Mouse (Mus musculus) forebrain, embryonic 11.5 days (tissue): ENCODE results near the gene Pigv. TPM values are rescaled to one million over a fixed set of nuclear protein-coding genes. Genes with fewer than 3 reads are reported as not detected.

ENCODE experiments used
- ATAC-seq: fragments of 200-750 bp; cut with Nextera tagmentation; replicated peaks from 2 replicates; pipeline ENCODE4 v1.8.0; 2017; ENCODE audit warnings: moderate TSS enrichment; ENCODE audit not compliant: low FRiP score
- DNase-seq: peaks from one replicate; pipeline ENCODE4 v3.0.0-alpha.2; 2017; ENCODE audit warnings: low spot score
- H3K27ac ChIP-seq: fragments of 300-500 bp; sonication (generic); 2 replicates; pipeline ENCODE4 v1.5.1; 2014; ENCODE audit warnings: low read depth, low read length
- H3K27me3 ChIP-seq: fragments of 300-500 bp; sonication (generic); 2 replicates; pipeline ENCODE4 v1.6.1; 2014; ENCODE audit warnings: mild to moderate bottlenecking, low read length, mixed read lengths; ENCODE audit not compliant: control insufficient read depth, insufficient read depth
- H3K36me3 ChIP-seq: fragments of 300-500 bp; sonication (generic); 2 replicates; pipeline ENCODE4 v1.6.1; 2014; ENCODE audit warnings: mild to moderate bottlenecking, low read length, moderate library complexity, mixed read lengths; ENCODE audit not compliant: control insufficient read depth, insufficient read depth
- H3K4me1 ChIP-seq: fragments of 300-500 bp; sonication (generic); replicated peaks from 2 replicates; pipeline ENCODE4 v1.6.1; 2014; ENCODE audit warnings: low read length, mixed read lengths; ENCODE audit not compliant: control insufficient read depth, insufficient read depth
- H3K4me2 ChIP-seq: fragments of 300-500 bp; sonication (generic); 2 replicates; pipeline ENCODE4 v1.6.1; 2014; ENCODE audit warnings: low read depth, mild to moderate bottlenecking, low read length, moderate library complexity, mixed read lengths; ENCODE audit not compliant: severe bottlenecking
- H3K4me3 ChIP-seq: fragments of 300-500 bp; sonication (generic); 2 replicates; pipeline ENCODE4 v1.5.1; 2014; ENCODE audit warnings: low read depth, low read length
- H3K9ac ChIP-seq: fragments of 300-500 bp; sonication (generic); 2 replicates; pipeline ENCODE4 v1.6.1; 2014; ENCODE audit warnings: low read length
- H3K9me3 ChIP-seq: fragments of 300-500 bp; sonication (generic); 2 replicates; pipeline ENCODE4 v1.6.1; 2016; ENCODE audit warnings: low read length, mixed read lengths; ENCODE audit not compliant: control insufficient read depth
- WGBS: fragments of 180-500 bp; shearing (Covaris S2); extraction: QIAGEN DNeasy Blood & Tissue Kit; methylation state at CpG from one replicate; pipeline ENCODE4 v1.1.7; 2014; 5-methylcytosine and 5-hydroxymethylcytosine counted together
- polyA plus RNA-seq: library from polyadenylated mRNA; unstranded; fragments of >200 nt; fragmentation: Nextera tagmentation; extraction: Ambion mirVana; gene quantifications from 2 replicates; pipeline ENCODE4 v1.2.1, GENCODE M21; 2014

The Pigv gene
- polyA plus RNA-seq, 1 experiment from 2014 or later = 17.2 TPM

- Histone ChIP-seq H3K27me3 (no peaks in the 10 kb centered on the region), H3K9ac (no peak overlapping the region), H3K4me1 (no peaks in the 10 kb centered on the region), H3K27ac (no peak overlapping the region), H3K4me3 (no peak overlapping the region), H3K9me3 (no peaks in the 10 kb centered on the region), H3K36me3 (peaks cover 5% of the 10 kb centered on the region; the same call in 1 of the 2 replicates), H3K4me2 (no peak overlapping the region)
- WGBS = 95% methylated on average over 11 of the region's 11 CpGs
- no peak for ATAC-seq
- no peak for DNase-seq
Measured at GRCm38 (mm10) chr4:133700905-133701368, 28.5 kb upstream of the Pigv start.

GRCm38 (mm10) chr4:133695363-133695762 is 22.9 kb upstream of the Pigv start:
- Histone ChIP-seq H3K4me2 (no peak overlapping the region), H3K27me3 (no peaks in the 10 kb centered on the region), H3K9ac (no peak overlapping the region), H3K9me3 (no peaks in the 10 kb centered on the region), H3K36me3 (peaks cover 43% of the 10 kb centered on the region), H3K4me3 (no peak overlapping the region), H3K27ac (no peak overlapping the region), H3K4me1 (no peaks in the 10 kb centered on the region)
- DNase-seq (no peak), ATAC-seq (no peak)
- WGBS = 88% methylated on average over 3 of the region's 3 CpGs

DNA sequence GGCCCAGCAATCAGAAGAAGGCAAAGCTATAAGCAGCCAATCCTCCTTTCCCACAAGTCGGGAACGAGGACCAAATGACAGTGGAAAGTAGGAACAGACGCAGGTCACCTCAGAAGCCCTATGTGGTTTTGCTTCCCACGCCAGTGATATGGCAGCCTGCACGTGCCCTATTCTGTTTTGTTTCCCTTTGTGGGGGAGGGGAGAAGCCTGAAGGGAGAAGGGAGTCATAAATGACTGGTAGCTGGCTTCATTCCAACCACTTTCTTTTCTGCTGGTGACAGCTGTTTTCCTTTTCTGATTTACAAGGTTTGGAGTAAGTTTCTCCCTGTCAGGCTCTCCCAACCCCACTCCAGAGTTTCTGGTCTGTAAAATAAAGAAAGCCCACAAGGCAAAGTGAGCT is 17.8 kb upstream of the Pigv start:
- no peak overlapping the region for H3K9ac ChIP-seq
- WGBS = 79% methylated on average over 5 of the region's 5 CpGs
- no peaks in the 10 kb centered on the region for H3K4me1 ChIP-seq
- no peak for ATAC-seq
- DNase-seq = no peak
- H3K27ac ChIP-seq = no peak overlapping the region
- H3K36me3 ChIP-seq = peaks cover 73% of the 10 kb centered on the region
- no peak overlapping the region for H3K4me3 ChIP-seq
- no peak overlapping the region for H3K4me2 ChIP-seq
- H3K27me3 ChIP-seq = no peaks in the 10 kb centered on the region
- H3K9me3 ChIP-seq = no peaks in the 10 kb centered on the region

GRCm38 (mm10) chr4:133688417-133689067 is 16.1 kb upstream of the Pigv start:
- ATAC-seq = no peak
- Histone ChIP-seq H3K4me1 (no peaks in the 10 kb centered on the region), H3K27ac (no peak overlapping the region), H3K27me3 (no peaks in the 10 kb centered on the region), H3K4me3 (no peak overlapping the region), H3K4me2 (no peak overlapping the region), H3K36me3 (peaks cover 74% of the 10 kb centered on the region), H3K9me3 (no peaks in the 10 kb centered on the region), H3K9ac (no peak overlapping the region)
- 92% methylated on average over 7 of the region's 7 CpGs for WGBS
- no peak for DNase-seq

DNA sequence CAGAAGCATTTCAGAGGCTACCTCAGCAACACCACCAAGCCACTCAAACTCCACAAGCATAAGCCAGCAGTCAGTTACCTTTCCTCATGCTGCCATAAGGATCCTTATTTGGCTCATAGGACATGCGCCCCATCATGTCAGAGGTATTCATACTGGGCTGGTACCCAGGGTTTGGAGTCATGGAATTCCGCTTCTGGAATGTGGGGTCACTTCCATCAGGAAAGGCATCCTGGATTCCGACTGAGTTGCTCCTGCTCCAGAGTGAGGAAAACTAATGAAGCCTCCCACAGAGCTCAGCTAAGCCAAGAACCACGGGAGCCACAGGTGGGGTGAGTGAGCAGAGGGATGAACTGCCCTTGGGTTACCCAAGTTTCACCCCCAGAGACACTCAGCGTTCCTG is 14.7 kb upstream of the Pigv start:
- no peak overlapping the region for H3K4me3 ChIP-seq
- no peaks in the 10 kb centered on the region for H3K27me3 ChIP-seq
- ATAC-seq (no peak), DNase-seq (no peak)
- no peak overlapping the region for H3K9ac ChIP-seq
- 87% methylated on average over 5 of the region's 5 CpGs for WGBS
- peaks cover 65% of the 10 kb centered on the region for H3K36me3 ChIP-seq
- no peak overlapping the region for H3K27ac ChIP-seq
- no peak overlapping the region for H3K4me2 ChIP-seq
- H3K4me1 ChIP-seq = no peaks in the 10 kb centered on the region
- H3K9me3 ChIP-seq = no peaks in the 10 kb centered on the region

DNA sequence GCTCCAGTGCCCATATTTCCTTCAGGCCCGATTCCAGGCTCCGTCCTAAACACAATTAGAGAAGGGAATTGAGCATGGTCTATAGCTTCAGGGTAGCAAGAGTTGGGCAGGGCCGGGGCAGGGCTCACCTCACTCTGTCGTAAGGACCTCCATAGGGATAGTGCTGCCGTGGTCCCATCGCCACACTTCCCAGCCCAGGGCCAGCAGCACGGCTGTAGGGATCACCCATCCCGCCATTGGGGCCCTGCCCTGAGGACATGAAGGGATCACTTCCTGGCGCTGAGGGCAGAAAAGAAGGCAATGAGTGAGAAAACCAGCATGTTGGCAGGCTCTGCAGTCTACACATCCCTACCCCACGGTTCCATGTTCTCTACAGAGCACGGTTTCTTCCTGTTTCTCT is 14.1 kb upstream of the Pigv start:
- no peak overlapping the region for H3K9ac ChIP-seq
- no peak for ATAC-seq
- 94% methylated on average over 11 of the region's 11 CpGs for WGBS

GRCm38 (mm10) chr4:133680206-133680786 is 7.8 kb upstream of the Pigv start:
- ATAC-seq (no peak), DNase-seq (no peak)
- no peak overlapping the region for H3K9ac ChIP-seq
- H3K4me3 ChIP-seq = no peak overlapping the region
- no peak overlapping the region for H3K4me2 ChIP-seq
- H3K27ac ChIP-seq = no peak overlapping the region
- peaks cover 5% of the 10 kb centered on the region; the same call in 1 of the 2 replicates for H3K4me1 ChIP-seq
- H3K36me3 ChIP-seq = peaks cover 28% of the 10 kb centered on the region
- H3K27me3 ChIP-seq = no peaks in the 10 kb centered on the region
- no peaks in the 10 kb centered on the region for H3K9me3 ChIP-seq
- 90% methylated on average over 14 of the region's 14 CpGs for WGBS

More for the DNA sequence above, 14.1 kb upstream of the Pigv start:
- no peaks in the 10 kb centered on the region for H3K9me3 ChIP-seq
- DNase-seq = no peak
- peaks cover 60% of the 10 kb centered on the region for H3K36me3 ChIP-seq
- no peak overlapping the region for H3K27ac ChIP-seq
- H3K4me2 ChIP-seq = no peak overlapping the region
- no peaks in the 10 kb centered on the region for H3K4me1 ChIP-seq
- H3K27me3 ChIP-seq = no peaks in the 10 kb centered on the region
- no peak overlapping the region for H3K4me3 ChIP-seq

GRCm38 (mm10) chr4:133679629-133680028 is 7.2 kb upstream of the Pigv start:
- WGBS = 94% methylated on average over 7 of the region's 7 CpGs
- Histone ChIP-seq H3K27me3 (no peaks in the 10 kb centered on the region), H3K4me2 (no peak overlapping the region), H3K4me1 (peaks cover 6% of the 10 kb centered on the region), H3K36me3 (peaks cover 22% of the 10 kb centered on the region), H3K9me3 (no peaks in the 10 kb centered on the region), H3K27ac (no peak overlapping the region), H3K9ac (no peak overlapping the region), H3K4me3 (no peak overlapping the region)
- ATAC-seq = no peak
- no peak for DNase-seq

DNA sequence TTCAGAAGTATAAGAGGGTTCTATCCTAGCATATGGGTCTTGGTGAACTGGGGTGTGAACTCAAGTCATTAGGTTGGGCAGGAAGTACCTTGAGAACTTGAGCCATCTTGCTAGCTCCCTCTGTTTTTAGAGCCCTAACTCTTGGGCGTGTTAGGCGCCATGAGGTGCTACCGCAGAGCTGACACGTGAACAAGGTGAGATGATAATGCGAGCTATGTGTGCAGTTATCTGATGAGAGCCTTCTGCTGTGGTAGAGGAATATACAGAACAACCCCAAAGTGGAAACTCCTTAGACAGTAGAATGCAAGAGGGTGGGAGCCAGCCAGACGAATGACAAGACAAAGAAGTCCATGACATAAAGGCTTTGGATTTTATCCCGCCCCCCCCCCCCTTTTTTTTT is 4.8 kb upstream of the Pigv start:
- Histone ChIP-seq H3K36me3 (peaks cover 12% of the 10 kb centered on the region), H3K4me2 (no peak overlapping the region), H3K9ac (no peak overlapping the region), H3K27ac (no peak overlapping the region), H3K4me3 (no peak overlapping the region), H3K9me3 (no peaks in the 10 kb centered on the region), H3K27me3 (no peaks in the 10 kb centered on the region), H3K4me1 (peaks cover 14% of the 10 kb centered on the region)
- ATAC-seq (no peak), DNase-seq (no peak)
- 81% methylated on average over 7 of the region's 7 CpGs for WGBS
